Mouse (Mus musculus): ENCODE data around the gene Telo2.
A peak's percentile ranks its signal among the peaks of the same experiment; 100 is the strongest.

Telo2 gene

DNA sequence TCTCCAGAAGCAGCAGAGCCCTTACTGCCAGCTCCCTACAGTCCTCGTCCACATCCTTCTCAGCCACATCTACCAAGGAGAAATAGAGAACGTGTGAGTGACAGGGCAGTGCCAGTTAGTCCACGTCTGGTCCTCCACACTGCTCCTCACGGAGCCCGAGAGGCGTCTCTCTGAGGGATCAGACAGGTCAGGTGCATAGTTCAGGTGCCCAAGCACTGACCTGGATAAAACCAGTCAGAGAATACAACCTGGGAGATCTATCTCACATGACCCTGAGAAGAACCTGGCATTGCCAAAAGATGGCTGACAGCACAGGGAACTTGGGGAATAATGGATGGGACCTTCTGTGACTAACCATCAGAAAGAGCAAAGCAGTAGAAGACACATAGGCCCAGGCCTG is 15.7 kb downstream of the Telo2 start:
- DNase-seq = no peak

DNA sequence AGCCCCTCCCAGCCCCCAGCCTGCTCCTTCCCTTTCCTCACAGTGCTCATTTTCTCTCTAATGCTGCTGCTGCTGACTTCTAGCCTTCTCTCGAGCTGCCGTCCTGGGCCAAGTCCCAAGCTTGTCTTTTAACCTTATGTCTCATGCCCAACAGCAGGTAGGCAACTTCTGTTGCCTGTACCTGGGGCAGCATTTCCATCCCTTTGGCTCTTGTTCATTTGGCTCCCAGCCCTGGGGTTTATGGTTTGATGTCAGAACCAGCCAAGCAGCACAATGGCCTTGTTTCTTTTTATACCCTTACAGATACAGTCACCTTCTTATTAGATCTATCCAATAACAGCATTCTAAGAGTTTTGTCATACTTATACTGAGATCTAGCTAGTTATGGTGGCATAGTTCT is 19.5 kb downstream of the Telo2 start:
- no peak for DNase-seq

DNA sequence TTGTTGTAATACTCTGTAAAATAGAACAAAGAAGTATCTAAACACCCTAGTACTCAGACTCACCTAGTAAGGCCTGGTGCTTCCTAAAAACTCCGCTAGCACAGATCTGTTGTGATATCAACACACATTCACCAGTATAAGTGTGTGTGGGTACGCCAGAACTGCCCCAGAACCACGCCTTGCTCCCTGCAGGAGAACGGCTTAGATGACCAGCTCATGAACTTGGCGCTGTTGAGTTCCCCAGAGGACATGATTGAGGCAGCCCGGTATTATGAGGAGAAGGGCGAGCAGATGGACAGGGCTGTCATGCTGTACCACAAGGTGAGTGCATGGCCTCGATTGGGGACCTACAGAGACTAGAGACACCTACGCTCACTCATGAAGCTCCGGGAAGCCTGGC is 25.3 kb downstream of the Telo2 start:
- DNase-seq = no peak

DNA sequence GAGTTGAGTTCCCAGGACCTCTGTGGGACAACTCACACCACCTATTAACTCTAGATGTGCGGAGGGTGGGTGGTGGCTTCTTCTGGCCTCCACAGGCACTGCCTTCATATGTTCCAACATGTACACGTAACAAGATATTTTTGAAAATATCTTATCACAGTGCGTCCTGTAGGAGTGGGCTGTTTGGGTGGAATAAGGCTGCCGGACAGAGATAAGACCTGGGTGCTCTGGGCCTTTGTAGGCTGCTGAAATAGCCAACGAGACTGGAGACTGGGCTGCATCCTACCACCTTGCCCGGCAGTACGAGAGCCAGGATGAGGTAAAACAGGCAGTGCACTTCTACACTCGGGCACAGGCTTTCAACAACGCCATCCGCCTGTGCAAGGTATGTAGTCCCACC is 26.6 kb downstream of the Telo2 start:
- no peak for DNase-seq

DNA sequence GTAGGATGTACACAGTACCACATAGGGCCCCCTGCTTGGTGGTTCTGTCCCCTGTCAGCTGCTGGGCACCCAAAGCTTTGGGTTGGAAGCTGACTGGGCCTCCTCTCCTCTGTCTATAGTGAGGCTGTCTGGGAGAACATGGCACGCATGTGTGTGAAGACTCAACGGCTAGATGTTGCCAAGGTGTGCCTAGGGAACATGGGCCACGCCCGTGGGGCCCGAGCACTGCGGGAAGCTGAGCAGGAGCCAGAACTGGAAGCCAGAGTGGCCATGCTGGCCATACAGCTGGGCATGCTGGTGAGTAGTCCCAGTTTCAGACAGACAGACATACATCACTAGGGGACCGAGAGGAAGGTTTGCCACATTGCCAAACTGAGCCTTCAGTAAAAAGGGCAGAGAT is 29.0 kb downstream of the Telo2 start:
- DNase-seq = no peak

DNA sequence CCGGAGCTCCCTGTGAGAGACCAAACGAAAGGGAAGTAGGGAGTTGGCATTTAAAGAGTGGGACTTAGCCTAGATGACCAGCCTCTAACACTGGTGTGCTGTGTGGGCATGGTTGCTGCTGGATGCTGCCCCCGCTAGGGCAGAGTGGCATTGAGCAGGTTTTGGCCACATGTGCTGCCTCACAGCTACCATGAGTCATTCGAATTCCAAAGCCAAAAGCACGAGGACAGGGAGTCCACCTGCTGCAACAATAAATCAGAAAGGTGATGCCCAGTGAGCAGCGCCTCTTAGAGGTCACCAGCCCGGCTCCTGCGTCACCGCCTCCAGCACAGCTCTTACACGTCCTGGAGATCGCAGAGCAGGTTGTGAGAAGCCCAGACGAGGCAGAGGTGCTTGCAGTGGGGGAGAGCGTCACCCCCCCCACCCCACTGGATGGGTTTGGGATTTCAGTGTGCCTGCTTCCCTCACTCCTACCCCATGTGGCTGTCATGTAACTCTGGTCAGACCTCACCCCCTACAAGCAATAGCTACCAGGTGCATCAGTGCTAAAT is 30.9 kb downstream of the Telo2 start:
- DNase-seq = no peak

DNA sequence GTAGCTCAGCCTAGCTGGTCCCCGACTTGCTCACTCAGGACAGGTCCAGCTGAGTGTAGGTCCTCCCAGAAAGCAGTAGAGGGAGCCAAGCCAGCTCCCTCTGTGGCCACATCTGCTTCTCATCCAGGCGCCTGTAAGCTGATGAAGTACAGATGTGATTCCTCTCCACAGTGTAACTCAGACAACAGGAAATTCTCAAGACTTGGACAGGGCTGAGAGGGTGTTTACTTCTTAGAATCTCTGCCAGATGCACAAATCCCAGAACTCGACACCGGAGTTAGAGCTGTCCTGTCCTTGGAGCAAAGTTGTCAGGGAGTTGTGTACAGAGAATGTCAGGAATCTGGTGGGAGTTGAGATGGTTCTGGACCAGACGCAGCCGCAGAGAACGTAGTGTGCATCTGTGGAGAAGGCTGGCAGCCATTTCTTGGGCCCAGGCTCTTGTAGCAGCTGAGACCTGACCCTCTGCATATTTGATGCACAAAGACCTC is 32.3 kb downstream of the Telo2 start, which contains the start of gene Tmem204:
Gene Tmem204, minus strand, starts transcription at position 148 of the 488 bp plus-strand sequence.
- DNase-seq = no peak

DNA sequence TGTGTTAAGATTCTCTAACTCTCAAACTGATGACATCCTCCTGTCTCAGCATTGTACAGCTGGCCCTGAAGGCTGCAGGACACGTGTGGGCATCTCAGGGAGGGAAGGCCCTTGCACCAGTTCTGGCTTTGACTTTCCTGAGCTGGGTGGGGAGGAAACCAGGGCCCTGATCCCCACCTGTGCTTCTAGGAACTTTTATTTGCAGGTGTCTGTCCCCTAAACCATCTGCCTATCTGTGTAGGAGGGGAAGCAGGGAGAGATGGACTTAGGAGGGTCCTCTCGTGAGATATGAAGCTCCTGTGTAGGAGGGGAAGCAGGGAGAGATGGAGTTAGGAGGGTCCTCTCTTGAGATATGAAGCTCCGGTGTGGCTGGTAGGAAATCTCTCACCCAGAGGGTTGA is 32.9 kb downstream of the Telo2 start:
- DNase-seq = no peak

DNA sequence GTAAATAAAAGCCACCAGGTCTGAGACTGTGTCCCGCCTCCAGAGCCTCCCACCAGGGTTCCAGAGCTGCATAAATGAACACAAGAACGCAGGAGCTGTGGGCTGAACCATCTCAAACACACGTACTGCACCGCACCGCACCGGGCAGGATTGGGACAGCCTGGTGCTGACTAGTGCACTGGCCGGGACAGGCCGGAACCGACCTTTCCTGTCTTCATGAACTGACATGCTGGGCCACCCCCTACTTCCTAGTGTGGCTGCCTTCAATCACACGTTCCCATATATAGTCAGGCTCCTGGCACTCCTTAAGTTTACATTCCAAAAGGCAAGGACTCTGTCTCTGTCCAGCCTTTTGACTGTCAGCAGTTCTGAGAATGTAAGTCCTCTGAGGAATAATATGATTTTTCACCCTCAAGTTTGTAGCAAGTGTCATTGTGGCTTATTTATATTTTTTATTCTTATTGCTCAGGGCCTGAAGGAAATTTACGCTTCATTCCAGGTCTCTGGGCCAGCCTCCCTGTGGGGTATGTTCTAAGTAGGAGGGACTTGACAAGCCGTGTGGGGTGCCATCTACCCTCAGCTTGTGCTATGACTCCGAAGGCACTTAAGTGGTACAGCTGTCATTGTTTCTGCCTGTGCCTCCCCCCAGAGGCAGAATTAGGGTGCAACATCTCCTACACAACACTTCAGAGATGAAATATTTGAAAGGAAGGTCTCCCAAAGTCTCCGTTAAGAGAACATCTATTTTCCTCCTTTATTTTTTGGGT is 33.5 kb downstream of the Telo2 start:
- no peak for DNase-seq

DNA sequence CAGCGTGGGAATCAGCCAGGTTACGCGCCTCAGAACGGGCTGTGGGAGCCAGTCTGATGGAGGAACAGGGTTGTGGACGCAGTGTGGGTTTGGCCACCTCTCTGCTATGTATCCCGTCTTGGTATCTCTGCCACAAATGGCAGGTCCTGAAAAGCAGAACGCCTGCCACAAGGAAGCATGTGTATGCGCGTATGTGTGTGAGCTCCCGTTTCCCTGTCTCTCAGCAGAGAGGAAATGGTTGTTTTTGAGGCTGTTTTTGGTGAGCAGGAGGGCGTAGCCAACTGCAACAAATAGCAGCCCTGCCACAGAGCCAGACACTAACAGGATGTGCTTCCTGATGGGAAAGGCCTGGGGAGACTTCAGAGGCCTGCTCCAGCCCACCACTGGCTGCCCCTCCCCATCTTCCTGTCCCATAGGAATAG is 34.8 kb downstream of the Telo2 start:
- DNase-seq = no peak

DNA sequence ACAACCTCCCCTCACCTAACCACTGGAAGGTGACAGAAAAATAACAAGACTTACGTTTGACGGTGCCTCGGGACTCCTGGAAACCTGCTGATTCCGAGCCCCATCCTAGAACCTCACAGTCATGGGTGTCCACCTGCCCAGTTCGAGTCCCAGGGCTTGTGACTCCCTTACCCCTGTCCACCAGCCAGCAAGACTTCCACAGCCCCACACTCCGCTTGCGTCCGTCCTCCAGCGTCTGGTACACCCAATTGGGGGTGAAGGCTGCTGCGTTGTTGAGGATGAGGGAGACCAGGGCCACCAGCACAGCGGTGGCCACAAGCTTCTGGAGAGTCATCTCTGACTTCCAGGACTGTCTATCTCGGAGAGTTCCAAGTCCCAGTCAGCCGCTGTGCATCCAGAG is 35.6 kb downstream of the Telo2 start:
- DNase-seq = no peak

DNA sequence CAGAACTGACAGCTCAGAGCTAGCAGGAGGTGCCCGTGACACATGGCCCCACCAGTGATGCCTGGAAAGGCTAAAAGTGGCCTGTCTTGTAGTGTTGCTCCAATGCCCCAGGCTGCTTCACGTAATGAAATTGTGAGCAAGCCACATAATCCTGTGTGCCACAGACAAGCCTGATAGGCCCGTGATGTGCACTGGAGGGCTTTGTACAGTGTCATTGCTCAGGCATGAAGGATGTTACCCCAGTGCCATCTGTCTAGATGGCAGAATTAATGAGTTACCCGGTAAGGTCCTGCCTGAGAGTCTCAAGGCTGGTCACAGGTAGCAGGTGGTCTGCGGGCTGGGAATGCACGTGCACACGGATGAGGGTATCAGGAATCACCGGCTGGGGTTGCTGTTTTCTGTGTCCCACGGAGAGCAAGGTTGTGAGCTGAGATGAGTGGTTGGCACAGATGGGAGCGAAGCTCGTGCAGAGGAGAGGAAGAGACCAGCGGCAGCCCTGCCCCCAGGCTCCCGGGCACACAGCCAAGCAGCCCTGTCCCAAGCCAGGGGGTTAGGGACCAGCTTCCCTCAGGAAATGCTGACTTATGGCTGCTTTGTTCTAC is 37.9 kb downstream of the Telo2 start:
- no peak for DNase-seq

DNA sequence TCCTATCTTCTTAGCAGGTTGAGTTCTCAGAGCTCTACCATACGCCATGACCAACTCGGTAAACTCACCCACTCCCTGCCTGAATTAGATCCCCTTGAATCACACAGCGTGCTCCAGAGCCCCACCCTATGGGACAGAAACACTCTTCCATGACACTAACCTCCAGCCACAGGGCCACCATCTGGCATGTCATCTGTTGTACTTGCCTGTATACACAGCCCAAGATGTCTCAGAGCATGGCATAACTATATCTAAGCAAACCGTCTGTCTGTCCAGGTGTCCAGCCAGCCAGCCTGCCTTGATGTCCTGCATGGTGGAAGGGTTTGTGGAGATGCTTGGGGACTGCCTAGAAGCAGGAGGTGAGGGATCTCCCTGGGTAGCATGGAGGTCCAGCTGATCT is 38.9 kb downstream of the Telo2 start:
- DNase-seq = no peak

DNA sequence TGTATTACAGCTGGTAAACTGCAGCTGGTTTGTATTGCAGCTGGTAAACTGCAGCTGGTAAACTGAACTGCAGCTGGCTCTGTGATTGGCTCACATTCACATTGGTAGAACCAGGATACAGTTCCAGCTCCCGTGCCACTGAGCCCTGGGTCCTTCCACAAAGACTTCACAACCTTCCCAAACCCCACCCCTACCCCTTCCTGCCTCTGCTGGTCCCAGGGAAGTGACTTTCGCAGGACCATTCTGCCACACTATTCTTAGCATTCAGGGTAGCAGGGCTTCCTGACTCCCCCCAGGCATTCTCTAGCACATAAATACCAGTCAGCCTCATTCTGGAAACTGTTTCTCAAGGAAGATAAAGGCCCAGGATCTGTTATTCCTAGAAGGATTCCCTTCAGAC is 47.1 kb downstream of the Telo2 start:
- DNase-seq = no peak

DNA sequence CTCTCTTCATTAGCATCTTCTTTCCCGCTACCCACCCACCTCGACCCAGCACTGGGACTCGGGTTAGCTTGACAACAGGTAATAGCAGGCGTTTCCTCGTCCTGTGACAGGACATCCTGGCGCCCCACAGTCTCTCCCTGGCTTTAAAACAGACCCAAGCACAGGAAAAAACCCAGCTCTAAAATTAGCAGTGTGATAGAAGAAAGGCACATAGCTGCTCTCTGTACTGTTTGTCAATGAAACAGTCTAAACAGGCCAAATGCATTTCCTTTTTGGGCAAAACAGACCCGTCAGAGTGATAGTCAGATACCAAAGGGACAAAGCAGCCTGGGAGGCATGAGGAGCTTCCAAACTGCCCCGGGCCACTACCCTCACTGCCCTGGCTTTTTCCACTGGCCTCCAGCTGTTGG is 48.3 kb downstream of the Telo2 start:
- DNase-seq = no peak

DNA sequence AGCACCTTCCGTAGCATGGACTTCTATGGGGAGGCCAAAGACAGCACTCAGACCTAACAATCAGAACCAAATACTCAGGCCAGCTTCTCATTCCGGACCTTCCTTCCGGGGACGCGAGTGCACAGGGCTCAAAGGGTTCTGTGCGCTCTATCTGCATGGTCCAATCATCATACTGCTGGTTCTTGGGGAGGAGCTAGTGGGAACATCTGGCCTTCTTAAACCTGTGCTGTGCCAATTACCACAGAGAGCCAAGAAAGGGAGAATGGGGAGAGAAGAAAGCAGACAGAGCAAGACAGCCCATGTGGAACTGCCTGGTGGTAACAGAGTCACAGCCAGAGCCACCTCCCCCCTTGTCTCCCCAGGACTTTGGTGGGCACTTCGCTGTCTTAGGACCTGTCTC is 49.2 kb downstream of the Telo2 start:
- no peak for DNase-seq

DNA sequence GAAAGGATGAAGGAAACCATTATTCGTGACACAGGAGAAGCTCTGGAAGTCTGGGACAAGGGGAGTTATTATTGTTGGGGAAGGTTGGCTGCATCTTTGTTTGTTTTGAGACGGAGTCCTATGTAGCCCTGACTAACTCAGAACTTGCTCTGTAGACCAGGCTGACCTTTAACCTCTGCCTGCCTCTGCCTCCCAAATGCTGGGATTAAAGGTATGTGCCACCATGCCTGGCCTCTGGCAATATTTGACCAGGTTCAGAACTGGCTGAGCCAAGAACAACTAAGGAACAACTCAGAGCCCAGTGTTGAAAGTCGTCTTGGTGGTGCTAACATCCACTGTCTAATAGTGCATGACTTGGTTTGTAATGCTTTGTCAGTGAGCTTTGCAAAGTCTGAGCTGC is 50.6 kb downstream of the Telo2 start:
- DNase-seq = no peak

DNA sequence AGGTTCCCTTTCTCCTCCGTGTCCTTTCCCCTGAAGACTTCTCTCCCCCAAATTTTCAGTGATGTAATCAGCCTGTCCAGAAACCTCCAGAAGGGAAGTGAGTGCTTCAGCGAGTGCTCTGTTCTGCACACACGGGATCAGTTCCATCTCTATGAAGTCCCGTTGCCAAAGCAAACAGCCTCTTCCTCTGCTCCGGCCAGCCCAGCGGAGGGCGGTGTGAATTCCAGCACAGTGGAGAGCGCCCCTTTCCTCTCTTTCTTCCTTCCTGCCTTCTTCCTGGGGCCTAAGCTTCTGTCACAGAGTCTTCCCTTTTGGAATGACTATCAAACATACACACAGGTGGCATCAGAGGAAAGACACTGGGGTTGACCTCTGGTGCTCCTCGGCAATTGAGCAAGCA is 51.4 kb downstream of the Telo2 start:
- no peak for DNase-seq

DNA sequence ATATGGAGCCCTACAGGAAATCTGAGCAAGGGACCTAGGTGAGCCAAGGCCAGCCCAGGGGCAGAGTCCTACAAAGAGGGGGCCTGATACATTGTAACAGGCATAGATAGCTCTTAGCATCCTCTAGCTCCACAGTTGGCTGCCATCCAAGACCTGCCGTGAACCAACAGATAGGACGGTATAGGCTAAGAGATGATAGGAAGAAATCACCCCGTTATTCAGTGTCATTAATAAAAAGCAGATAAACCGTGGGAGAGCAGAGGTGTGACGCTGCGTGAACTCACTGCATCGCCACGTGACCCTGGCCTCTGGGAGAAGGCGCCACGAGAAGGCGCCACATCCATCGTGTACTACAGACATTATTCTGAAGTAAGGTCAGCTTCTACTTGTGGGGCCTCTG is 51.9 kb downstream of the Telo2 start:
- no peak for DNase-seq

DNA sequence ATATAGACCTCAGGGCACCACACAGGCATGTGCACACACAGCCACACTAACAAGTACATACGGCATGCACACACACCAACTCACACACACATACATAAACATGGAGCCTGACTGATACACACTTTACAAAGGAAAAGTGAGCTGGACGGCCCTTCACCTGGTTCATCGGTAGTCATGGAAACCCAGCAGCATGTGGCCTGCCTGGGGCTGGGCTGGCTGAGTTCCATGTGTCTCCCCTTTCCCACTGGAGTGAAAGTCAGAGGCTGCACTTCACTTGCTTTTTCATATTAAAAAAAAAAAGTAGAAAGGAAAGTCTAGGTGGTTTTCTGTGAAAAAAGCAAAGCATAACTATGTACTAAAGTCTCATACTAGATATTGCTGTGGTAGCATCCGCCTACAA is 52.5 kb downstream of the Telo2 start:
- no peak for DNase-seq

DNA sequence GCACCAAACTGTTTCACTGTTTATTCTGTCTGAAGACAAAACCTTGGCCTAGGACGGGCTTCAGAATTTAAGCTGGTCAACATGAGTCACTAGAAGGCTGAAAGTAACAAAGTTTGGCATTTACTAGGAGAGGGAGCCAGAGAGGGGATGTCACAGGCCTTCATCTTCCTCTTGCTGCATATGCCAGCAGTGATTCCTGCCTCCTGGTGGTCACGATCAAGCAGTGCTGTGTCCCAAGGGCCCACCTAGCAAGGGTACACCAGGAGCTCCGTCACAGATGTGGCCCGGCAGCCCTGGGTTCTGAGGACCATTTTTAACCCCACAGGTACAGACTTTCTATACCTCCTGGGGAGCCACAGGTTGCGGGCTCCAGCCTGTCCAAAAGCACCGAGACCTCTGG is 58.7 kb downstream of the Telo2 start:
- no peak for DNase-seq

DNA sequence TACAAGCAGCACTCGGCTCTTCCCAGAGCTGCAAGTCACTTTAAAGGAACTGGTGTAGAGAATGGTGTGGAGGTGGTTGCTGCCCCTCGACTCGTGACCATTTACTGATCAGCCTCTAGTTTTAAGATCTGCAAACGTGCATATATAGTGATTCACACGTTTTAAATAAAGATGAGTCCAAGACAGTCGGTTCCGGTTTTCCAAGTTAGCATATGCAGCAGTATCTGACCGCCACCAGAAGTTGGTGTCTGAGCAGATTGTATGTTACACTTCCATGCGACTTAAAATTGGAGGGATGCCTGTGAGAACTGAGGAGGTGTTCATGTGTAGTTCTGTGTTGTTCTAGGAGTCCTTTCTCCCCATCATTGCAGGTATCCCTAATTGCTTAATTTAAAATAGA is 62.5 kb downstream of the Telo2 start:
- peak; percentile 14 for DNase-seq

Measured in right cerebral cortex, postnatal 25 days (tissue).